ENCODE assay signal across 22 mouse cellular contexts in genomic region chr13:46069571-46069970, GRCm38 (mm10).
DNase-seq lines count a peak whose midpoint lies in the region; ATAC-seq and TF ChIP-seq lines count a peak whose summit lies in the region.
"Had no signal": no experiment of that assay in that cellular context is flagged by ENCODE, and none has a peak within 500 bp of the region (broad histone marks: within the 10 kb centered on the region; RNA-seq: fewer than 3 reads in every experiment).

No protein-coding gene starts in this region.

- DNase-seq in kidney, adult 9 months, result peak; percentile 36
- DNase-seq in kidney, adult 18-20 months, result no peak
- DNase-seq in lung, embryonic 14.5 days, result peak; percentile 5
- DNase-seq in lung, postnatal 0 days (ENCODE audit: low spot score), result no peak
- peak; percentile 10 for DNase-seq in embryo, embryonic 9.5 days (ENCODE audit: extremely low spot score)
- no peak for DNase-seq in cerebellum, postnatal 14 days
- DNase-seq in urinary bladder, postnatal 36 days (ENCODE audit: low spot score in 2 of 2), result no peak
- DNase-seq: adrenal gland, adult 8-10 months; adrenal gland, postnatal 36 days; cerebellum, adult 2 months; cerebellum, postnatal 10 days; gastrocnemius, postnatal 36 days; heart, adult 11 months; heart, postnatal 36 days had no signal

- WGBS in lung, embryonic 14.5 days, result 44% methylated on average over 3 of the region's 3 CpGs
- WGBS in lung, postnatal 0 days, result 51% methylated on average over 3 of the region's 3 CpGs

- H3K36me3 ChIP-seq in lung, embryonic 14.5 days (ENCODE audit: insufficient read depth), result no peaks in the 10 kb centered on the region
- no peaks in the 10 kb centered on the region for H3K36me3 ChIP-seq in lung, postnatal 0 days (ENCODE audit: insufficient read depth, low read length)
- H3K36me3 ChIP-seq: embryonic facial prominence, embryonic 15.5 days; forebrain, embryonic 10.5 days; heart, embryonic 13.5 days; hindbrain, embryonic 12.5 days had no signal

- ATAC-seq in lung, embryonic 14.5 days (ENCODE audit: insufficient read depth), result no peak
- ATAC-seq in lung, postnatal 0 days, result no peak
- ATAC-seq: forebrain, embryonic 14.5 days; hindbrain, postnatal 0 days had no signal

- H3K4me2 ChIP-seq in lung, embryonic 14.5 days, result no peak overlapping the region
- H3K4me2 ChIP-seq in lung, postnatal 0 days (replicated peaks; ENCODE audit: low read depth, low read length), result no peak overlapping the region
- H3K4me2 ChIP-seq: embryonic facial prominence, embryonic 15.5 days; heart, embryonic 13.5 days; hindbrain, embryonic 12.5 days had no signal

- no peak overlapping the region for H3K4me3 ChIP-seq in lung, embryonic 14.5 days (ENCODE audit: low read depth, low read length)
- H3K4me3 ChIP-seq in lung, postnatal 0 days (ENCODE audit: low read depth, low read length), result no peak overlapping the region
- H3K4me3 ChIP-seq: embryonic facial prominence, embryonic 15.5 days; erythroblast, embryonic 14.5 days; forebrain, embryonic 10.5 days; heart, embryonic 13.5 days; hindbrain, embryonic 12.5 days had no signal

- no peaks in the 10 kb centered on the region for H3K9me3 ChIP-seq in lung, embryonic 14.5 days (ENCODE audit: low read depth, low read length)
- no peaks in the 10 kb centered on the region for H3K9me3 ChIP-seq in lung, postnatal 0 days (ENCODE audit: low read length)
- H3K9me3 ChIP-seq: embryonic facial prominence, embryonic 15.5 days; forebrain, embryonic 10.5 days; heart, embryonic 13.5 days; hindbrain, embryonic 12.5 days had no signal

- TF ChIP-seq CTCF in lung, embryonic 14.5 days (IDR thresholded peaks at IDR 0.05; ENCODE audit: low read depth), result no peak
- no peak for TF ChIP-seq CTCF in lung, postnatal 0 days (IDR thresholded peaks at IDR 0.05)

- no peaks in the 10 kb centered on the region for H3K4me1 ChIP-seq in lung, embryonic 14.5 days (ENCODE audit: insufficient read depth)
- H3K4me1 ChIP-seq in lung, postnatal 0 days (ENCODE audit: insufficient read depth, low read depth, low read length), result no peaks in the 10 kb centered on the region
- H3K4me1 ChIP-seq: embryonic facial prominence, embryonic 15.5 days; forebrain, embryonic 10.5 days; heart, embryonic 13.5 days; hindbrain, embryonic 12.5 days had no signal

- no peak overlapping the region for H3K9ac ChIP-seq in lung, embryonic 14.5 days
- H3K9ac ChIP-seq in lung, postnatal 0 days (replicated peaks; ENCODE audit: low read depth), result no peak overlapping the region
- H3K9ac ChIP-seq: embryonic facial prominence, embryonic 15.5 days; heart, embryonic 13.5 days; hindbrain, embryonic 12.5 days had no signal

- no peak for TF ChIP-seq EP300 in lung, postnatal 0 days (IDR thresholded peaks at IDR 0.05)

- no peak overlapping the region for H3K27ac ChIP-seq in lung, embryonic 14.5 days (ENCODE audit: low read depth)
- H3K27ac ChIP-seq in lung, postnatal 0 days (ENCODE audit: low read length), result no peak overlapping the region
- H3K27ac ChIP-seq: embryonic facial prominence, embryonic 15.5 days; forebrain, embryonic 10.5 days; heart, embryonic 13.5 days; hindbrain, embryonic 12.5 days; hindbrain, postnatal 0 days had no signal

- H3K27me3 ChIP-seq in lung, embryonic 14.5 days (ENCODE audit: insufficient read depth, low read length), result no peaks in the 10 kb centered on the region
- H3K27me3 ChIP-seq in lung, postnatal 0 days (replicated peaks; ENCODE audit: insufficient read depth, low read length), result no peaks in the 10 kb centered on the region
- H3K27me3 ChIP-seq: CH12.LX; embryonic facial prominence, embryonic 15.5 days; heart, embryonic 13.5 days; hindbrain, embryonic 12.5 days had no signal

Comparison
In these comparisons a context has a peak if more than half of its experiments do, and no peak if none do; other contexts are left out.
1. DNase-seq: peak in kidney, adult 9 months (single experiment), lung, embryonic 14.5 days (single experiment) and embryo, embryonic 9.5 days (single experiment); none in kidney, adult 18-20 months (single experiment), lung, postnatal 0 days (single experiment), cerebellum, postnatal 14 days (0 of 2) and urinary bladder, postnatal 36 days (0 of 2).